Mouse (Mus musculus) 3T3-L1 (cell line): ENCODE results near the gene Rhoh.
A peak's percentile ranks its signal among the peaks of the same experiment; 100 is the strongest.

ENCODE experiments used
- DNase-seq: peaks from one replicate; pipeline ENCODE4 v3.0.0-alpha.2; 2015; ENCODE audit warnings: low read depth, low spot score

Gene Rhoh

GRCm38 (mm10) chr5:65895121-65895692 lies 34.2 kb downstream of the Rhoh start:
- DNase-seq: no peak

GRCm38 (mm10) chr5:65895764-65896163 lies 34.8 kb downstream of the Rhoh start:
- no peak for DNase-seq

GRCm38 (mm10) chr5:65897731-65898130 lies 36.7 kb downstream of the Rhoh start:
- no peak for DNase-seq

GRCm38 (mm10) chr5:65898683-65899082 lies 37.7 kb downstream of the Rhoh start:
- DNase-seq: no peak

GRCm38 (mm10) chr5:65900113-65900512 lies 39.1 kb downstream of the Rhoh start:
- no peak for DNase-seq

- DNase-seq: peak; percentile 10
These were observed 39.9 kb downstream of the Rhoh start for GRCm38 (mm10) chr5:65900862-65901265.

GRCm38 (mm10) chr5:65901868-65902418 lies 40.9 kb downstream of the Rhoh start:
- DNase-seq: no peak

- no peak for DNase-seq
These were observed 41.8 kb downstream of the Rhoh start for GRCm38 (mm10) chr5:65902811-65903210.

- DNase-seq: no peak
These were observed 43.5 kb downstream of the Rhoh start for GRCm38 (mm10) chr5:65904476-65904875.

GRCm38 (mm10) chr5:65908751-65909150 lies 47.7 kb downstream of the Rhoh start:
- peak; percentile 6 for DNase-seq

- DNase-seq: no peak
These were observed 48.3 kb downstream of the Rhoh start for GRCm38 (mm10) chr5:65909321-65909720.

GRCm38 (mm10) chr5:65910398-65910797 lies 49.4 kb downstream of the Rhoh start:
- no peak for DNase-seq

GRCm38 (mm10) chr5:65911676-65912075 lies 50.7 kb downstream of the Rhoh start:
- no peak for DNase-seq

- no peak for DNase-seq
These were observed 51.2 kb downstream of the Rhoh start for GRCm38 (mm10) chr5:65912201-65912600.

- DNase-seq: no peak
These were observed 52.1 kb downstream of the Rhoh start for GRCm38 (mm10) chr5:65913126-65913525.

GRCm38 (mm10) chr5:65914342-65914741 lies 53.3 kb downstream of the Rhoh start:
- DNase-seq: no peak

- DNase-seq: no peak
These were observed 55.9 kb downstream of the Rhoh start for GRCm38 (mm10) chr5:65916930-65917329.

GRCm38 (mm10) chr5:65918601-65919000 lies 57.6 kb downstream of the Rhoh start:
- DNase-seq: no peak

- DNase-seq: no peak
These were observed 58.3 kb downstream of the Rhoh start for GRCm38 (mm10) chr5:65919326-65919725.

GRCm38 (mm10) chr5:65919904-65920303 lies 58.9 kb downstream of the Rhoh start:
- DNase-seq: no peak

- no peak for DNase-seq
These were observed 59.9 kb downstream of the Rhoh start for GRCm38 (mm10) chr5:65920701-65921426.

GRCm38 (mm10) chr5:65921477-65922138 lies 60.6 kb downstream of the Rhoh start:
- no peak for DNase-seq

GRCm38 (mm10) chr5:65926666-65927065 lies 65.7 kb downstream of the Rhoh start:
- DNase-seq: no peak
